Mouse (Mus musculus) intestine, postnatal 0 days (tissue): Measurements from ENCODE around the gene Mpz. TPM values are rescaled to one million over a fixed set of nuclear protein-coding genes. Genes with fewer than 3 reads are reported as not detected.

Source experiments
- ATAC-seq: fragments of 200-750 bp; cut with Nextera tagmentation; 2 replicates; pipeline ENCODE4 v1.8.0; 2017; ENCODE audit warnings: mild to moderate bottlenecking, moderate TSS enrichment, moderate library complexity
- H3K27ac ChIP-seq: fragments of 300-500 bp; sonication (generic); 2 replicates; pipeline ENCODE4 v1.5.1; 2014; ENCODE audit warnings: mild to moderate bottlenecking, low read depth, low read length, moderate library complexity
- H3K27me3 ChIP-seq: fragments of 300-500 bp; sonication (generic); replicated peaks from 2 replicates; pipeline ENCODE4 v1.6.1; 2014; ENCODE audit warnings: low read length, mixed read lengths; ENCODE audit not compliant: control insufficient read depth, insufficient read depth
- H3K36me3 ChIP-seq: fragments of 300-500 bp; sonication (generic); 2 replicates; pipeline ENCODE4 v1.6.1; 2014; ENCODE audit warnings: mild to moderate bottlenecking, moderate library complexity; ENCODE audit not compliant: control insufficient read depth, insufficient read depth
- H3K4me1 ChIP-seq: fragments of 300-500 bp; sonication (generic); replicated peaks from 2 replicates; pipeline ENCODE4 v1.6.1; 2014; ENCODE audit warnings: antibody characterized with exemption, low read length, mixed read lengths; ENCODE audit not compliant: control insufficient read depth, insufficient read depth
- H3K4me2 ChIP-seq: fragments of 300-500 bp; sonication (generic); replicated peaks from 2 replicates; pipeline ENCODE4 v1.6.1; 2014; ENCODE audit warnings: low read depth, mild to moderate bottlenecking, moderate library complexity
- H3K4me3 ChIP-seq: fragments of 300-500 bp; sonication (generic); 2 replicates; pipeline ENCODE4 v1.5.1; 2014; ENCODE audit warnings: low read depth, low read length
- H3K9ac ChIP-seq: fragments of 300-500 bp; sonication (generic); 2 replicates; pipeline ENCODE4 v1.6.1; 2014; ENCODE audit warnings: mild to moderate bottlenecking, low read depth, low read length
- H3K9me3 ChIP-seq: fragments of 300-500 bp; sonication (generic); 2 replicates; pipeline ENCODE4 v1.6.1; 2016; ENCODE audit warnings: mixed run types; ENCODE audit not compliant: control insufficient read depth
- CTCF ChIP-seq: sonication (generic); IDR thresholded peaks from 2 replicates; pipeline ENCODE4 v1.5.1; 2016; ENCODE audit warnings: low read depth, mild to moderate bottlenecking, control low read depth, antibody characterized with exemption, moderate library complexity
- WGBS: fragments of 180-500 bp; shearing (Covaris S2); extraction: QIAGEN DNeasy Blood & Tissue Kit; methylation state at CpG from one replicate; pipeline ENCODE4 v1.1.7; 2014; 5-methylcytosine and 5-hydroxymethylcytosine counted together
- polyA plus RNA-seq: library from polyadenylated mRNA; unstranded; fragments of >200 nt; fragmentation: Nextera tagmentation; extraction: Ambion mirVana; gene quantifications from 2 replicates; pipeline ENCODE4 v1.2.1, GENCODE M21; 2015

Gene Mpz
- polyA plus RNA-seq, 1 experiment from 2014 or later = 1.1 TPM

GRCm38 (mm10) chr1:171165629-171166345 lies 15.3 kb downstream of the Mpz start:
- no peak overlapping the region for H3K9ac ChIP-seq
- no peak for TF ChIP-seq CTCF
- 40% methylated on average over 5 of the region's 5 CpGs for WGBS
- ATAC-seq = peak; percentile 60
- 0 out of 2 replicates have a peak, but pooled peaks cover 3% of the 10 kb centered on the region for H3K4me1 ChIP-seq
- no peak overlapping the region for H3K4me2 ChIP-seq
- H3K36me3 ChIP-seq = no peaks in the 10 kb centered on the region
- no peak overlapping the region for H3K27ac ChIP-seq
- H3K9me3 ChIP-seq = no peaks in the 10 kb centered on the region
- no peaks in the 10 kb centered on the region for H3K27me3 ChIP-seq
- H3K4me3 ChIP-seq = no peak overlapping the region

DNA sequence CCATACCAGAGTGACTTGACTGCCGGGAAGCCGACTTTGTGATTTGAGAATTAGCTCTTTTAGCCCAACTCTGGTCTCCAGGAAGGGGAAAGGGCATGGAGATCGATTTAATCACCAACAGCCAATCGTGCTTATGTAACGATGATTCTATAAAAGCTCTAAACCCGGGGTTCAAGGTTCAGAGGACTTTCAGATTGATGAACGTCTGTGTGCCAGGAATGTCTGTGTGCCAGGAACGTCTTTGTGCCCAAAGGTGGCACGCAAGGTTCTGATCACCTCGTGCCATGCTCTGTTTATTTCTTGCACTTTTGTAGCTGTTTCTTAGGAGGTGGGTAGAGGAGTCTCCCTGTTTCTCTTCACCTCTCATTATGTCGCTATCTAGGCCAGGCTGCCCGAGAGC lies 18.4 kb downstream of the Mpz start:
- Histone ChIP-seq H3K4me2 (no peak overlapping the region), H3K36me3 (no peaks in the 10 kb centered on the region), H3K4me1 (peaks cover 3% of the 10 kb centered on the region; the same call in 1 of the 2 replicates), H3K9ac (no peak overlapping the region), H3K27ac (no peak overlapping the region), H3K27me3 (no peaks in the 10 kb centered on the region), H3K9me3 (no peaks in the 10 kb centered on the region), H3K4me3 (no peak overlapping the region)
- no peak for TF ChIP-seq CTCF
- ATAC-seq = no peak
- WGBS = 77% methylated on average over 12 of the region's 12 CpGs

- no peak overlapping the region for H3K27ac ChIP-seq
- H3K4me3 ChIP-seq = no peak overlapping the region
- H3K9ac ChIP-seq = no peak overlapping the region
- 16% methylated on average over 3 of the region's 3 CpGs for WGBS
- ATAC-seq = no peak
- H3K9me3 ChIP-seq = no peaks in the 10 kb centered on the region
- no peaks in the 10 kb centered on the region for H3K27me3 ChIP-seq
- no peak overlapping the region for H3K4me2 ChIP-seq
- H3K4me1 ChIP-seq = peaks cover 3% of the 10 kb centered on the region; the same call in 1 of the 2 replicates
- no peaks in the 10 kb centered on the region for H3K36me3 ChIP-seq
- no peak for TF ChIP-seq CTCF
Observed at GRCm38 (mm10) chr1:171169913-171170312, 19.4 kb downstream of the Mpz start.

- Histone ChIP-seq H3K9ac (no peak overlapping the region), H3K27me3 (no peaks in the 10 kb centered on the region), H3K9me3 (no peaks in the 10 kb centered on the region), H3K4me3 (no peak overlapping the region), H3K27ac (no peak overlapping the region), H3K36me3 (no peaks in the 10 kb centered on the region), H3K4me2 (no peak overlapping the region), H3K4me1 (peaks cover 3% of the 10 kb centered on the region; the same call in 1 of the 2 replicates)
- TF ChIP-seq CTCF = no peak
- WGBS = 38% methylated on average over 3 of the region's 3 CpGs
- ATAC-seq = peak; percentile 31; the same call in 1 of the 2 replicates
Observed at GRCm38 (mm10) chr1:171171138-171171537, 20.6 kb downstream of the Mpz start.

DNA sequence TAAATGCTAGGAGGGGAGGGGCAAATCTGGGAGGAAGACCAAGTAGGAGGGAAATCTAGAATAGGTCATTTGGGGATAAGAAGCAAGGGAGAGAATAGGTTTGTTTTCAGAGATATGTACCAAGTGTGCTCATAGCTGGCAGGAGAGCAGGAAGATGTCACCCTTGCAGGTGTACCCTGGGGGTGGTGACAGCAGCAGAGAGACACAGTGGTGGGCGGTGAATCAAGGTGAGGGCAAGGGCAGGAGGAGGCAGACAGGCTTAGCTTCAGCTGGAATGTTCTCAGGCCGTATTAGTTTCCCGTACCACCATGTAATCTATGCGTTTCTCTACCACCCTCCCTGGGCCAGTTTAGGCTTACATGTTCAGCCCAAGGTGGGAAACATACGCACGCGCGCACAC lies 22.3 kb downstream of the Mpz start:
- H3K36me3 ChIP-seq = no peaks in the 10 kb centered on the region
- no peaks in the 10 kb centered on the region for H3K9me3 ChIP-seq
- no peak overlapping the region for H3K4me3 ChIP-seq
- no peak overlapping the region for H3K4me2 ChIP-seq
- H3K4me1 ChIP-seq = peaks cover 3% of the 10 kb centered on the region; the same call in 1 of the 2 replicates
- no peak for TF ChIP-seq CTCF
- WGBS = 96% methylated on average over 8 of the region's 8 CpGs
- H3K9ac ChIP-seq = no peak overlapping the region
- no peak overlapping the region for H3K27ac ChIP-seq
- ATAC-seq = no peak
- H3K27me3 ChIP-seq = no peaks in the 10 kb centered on the region

DNA sequence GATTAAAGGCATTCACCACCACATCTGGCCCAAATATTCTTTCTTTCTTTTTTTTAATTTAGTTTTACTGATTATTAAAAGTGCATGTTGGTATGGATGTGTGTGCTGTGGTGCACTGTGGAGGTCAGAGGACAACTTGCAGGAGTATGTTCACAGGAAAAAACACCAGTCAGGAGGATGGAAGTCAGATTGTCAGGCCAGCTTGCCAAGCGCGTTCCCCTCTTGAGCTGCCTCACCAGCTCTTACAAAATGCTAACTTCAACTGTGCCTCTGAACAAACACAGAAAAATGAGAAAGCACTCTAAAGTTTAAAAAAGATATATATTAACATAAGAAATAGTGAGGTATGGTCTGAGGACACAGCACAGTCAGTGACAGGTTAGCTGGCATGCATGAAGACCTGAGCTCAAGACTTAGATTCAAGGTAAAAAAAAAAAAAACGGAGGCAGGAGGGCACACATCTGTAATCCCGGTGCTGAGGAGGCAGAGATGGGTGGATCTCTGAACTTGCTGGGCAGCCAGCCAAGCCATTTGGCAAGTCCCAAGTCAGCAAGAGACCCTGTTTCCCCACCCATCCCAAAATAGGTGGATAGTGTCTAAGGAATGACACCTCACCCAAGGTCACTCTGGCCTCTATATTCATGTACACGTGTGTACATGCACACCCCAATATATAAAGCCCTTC lies 29.1 kb downstream of the Mpz start:
- Histone ChIP-seq H3K4me1 (peaks cover 5% of the 10 kb centered on the region; the same call in 1 of the 2 replicates), H3K4me3 (no peak overlapping the region), H3K36me3 (no peaks in the 10 kb centered on the region), H3K27ac (no peak overlapping the region), H3K4me2 (no peak overlapping the region), H3K9ac (no peak overlapping the region), H3K9me3 (no peaks in the 10 kb centered on the region), H3K27me3 (no peaks in the 10 kb centered on the region)
- WGBS = 63% methylated on average over 5 of the region's 5 CpGs
- ATAC-seq = no peak
- TF ChIP-seq CTCF = no peak
